Mouse (Mus musculus) midbrain, embryonic 14.5 days (tissue): ENCODE measurements around the gene Ucma. TPM values are rescaled to one million over a fixed set of nuclear protein-coding genes. Genes with fewer than 3 reads are reported as not detected.

Source experiments
- ATAC-seq: fragments of 200-750 bp; cut with Nextera tagmentation; 2 replicates; pipeline ENCODE4 v1.8.0; 2017; ENCODE audit warnings: moderate number of reproducible peaks, moderate library complexity; ENCODE audit not compliant: low FRiP score, low TSS enrichment
- DNase-seq: peaks from one replicate; pipeline ENCODE4 v3.0.0-alpha.2; 2015
- H3K27ac ChIP-seq: fragments of 300-500 bp; sonication (generic); replicated peaks from 2 replicates; pipeline ENCODE4 v1.5.1; 2014; ENCODE audit warnings: mild to moderate bottlenecking, low read depth, low read length, moderate library complexity
- H3K27me3 ChIP-seq: fragments of 300-500 bp; sonication (generic); 2 replicates; pipeline ENCODE4 v1.6.1; 2014; ENCODE audit warnings: low read length, control low read depth, mixed read lengths; ENCODE audit not compliant: control insufficient read depth, insufficient read depth
- H3K36me3 ChIP-seq: fragments of 300-500 bp; sonication (generic); 2 replicates; pipeline ENCODE4 v1.6.1; 2014; ENCODE audit warnings: low read length, control low read depth; ENCODE audit not compliant: control insufficient read depth, insufficient read depth
- H3K4me1 ChIP-seq: fragments of 300-500 bp; sonication (generic); 2 replicates; pipeline ENCODE4 v1.6.1; 2014; ENCODE audit warnings: mild to moderate bottlenecking, antibody characterized with exemption, low read length, control low read depth; ENCODE audit not compliant: control insufficient read depth, insufficient read depth
- H3K4me2 ChIP-seq: fragments of 300-500 bp; sonication (generic); 2 replicates; pipeline ENCODE4 v1.6.1; 2014; ENCODE audit warnings: mild to moderate bottlenecking, low read length, moderate library complexity
- H3K4me3 ChIP-seq: fragments of 300-500 bp; sonication (generic); replicated peaks from 2 replicates; pipeline ENCODE4 v1.5.1; 2014; ENCODE audit warnings: low read depth, low read length
- H3K9ac ChIP-seq: fragments of 300-500 bp; sonication (generic); replicated peaks from 2 replicates; pipeline ENCODE4 v1.6.1; 2014; ENCODE audit warnings: mild to moderate bottlenecking, low read length, moderate library complexity
- H3K9me3 ChIP-seq: fragments of 300-500 bp; sonication (generic); 2 replicates; pipeline ENCODE4 v1.6.1; 2016; ENCODE audit warnings: low read length, control low read depth, mixed read lengths; ENCODE audit not compliant: control insufficient read depth
- WGBS: fragments of 180-500 bp; shearing (Covaris S2); extraction: QIAGEN DNeasy Blood & Tissue Kit; methylation state at CpG from one replicate; pipeline ENCODE4 v1.1.7; 2014; 5-methylcytosine and 5-hydroxymethylcytosine counted together
- polyA plus RNA-seq: library from polyadenylated mRNA; unstranded; fragments of >200 nt; fragmentation: Nextera tagmentation; extraction: Ambion mirVana; gene quantifications from 2 replicates; pipeline ENCODE4 v1.2.1, GENCODE M21; 2014

Ucma gene
- polyA plus RNA-seq, 1 experiment from 2014 or later, result 0.71 TPM

DNA sequence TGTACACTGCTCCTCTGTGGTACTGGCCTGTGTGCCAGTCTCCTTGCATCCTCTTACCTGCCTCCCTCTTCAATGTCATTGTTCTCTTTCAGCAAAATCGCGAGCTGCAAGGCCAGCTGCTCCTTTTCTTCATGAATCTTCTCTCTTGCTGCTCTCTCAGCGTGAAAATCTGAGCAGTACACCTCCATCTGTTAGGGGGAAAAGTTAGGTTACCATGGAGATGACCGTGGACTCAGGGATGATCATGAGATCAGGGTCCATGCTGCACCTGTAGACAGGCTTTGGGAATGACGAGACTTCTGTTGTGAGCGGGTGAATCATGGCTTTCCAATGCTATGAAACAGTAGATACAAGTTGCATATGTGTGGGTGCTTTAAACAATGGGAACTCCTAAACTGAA, 51.1 kb downstream of the Ucma start:
- Histone ChIP-seq H3K27me3 (no peaks in the 10 kb centered on the region), H3K4me1 (no peaks in the 10 kb centered on the region), H3K27ac (no peak overlapping the region), H3K4me2 (no peak overlapping the region), H3K4me3 (no peak overlapping the region), H3K36me3 (no peaks in the 10 kb centered on the region), H3K9me3 (no peaks in the 10 kb centered on the region), H3K9ac (no peak overlapping the region)
- 57% methylated on average over 6 of the region's 6 CpGs for WGBS
- no peak for ATAC-seq
- DNase-seq, result no peak

DNA sequence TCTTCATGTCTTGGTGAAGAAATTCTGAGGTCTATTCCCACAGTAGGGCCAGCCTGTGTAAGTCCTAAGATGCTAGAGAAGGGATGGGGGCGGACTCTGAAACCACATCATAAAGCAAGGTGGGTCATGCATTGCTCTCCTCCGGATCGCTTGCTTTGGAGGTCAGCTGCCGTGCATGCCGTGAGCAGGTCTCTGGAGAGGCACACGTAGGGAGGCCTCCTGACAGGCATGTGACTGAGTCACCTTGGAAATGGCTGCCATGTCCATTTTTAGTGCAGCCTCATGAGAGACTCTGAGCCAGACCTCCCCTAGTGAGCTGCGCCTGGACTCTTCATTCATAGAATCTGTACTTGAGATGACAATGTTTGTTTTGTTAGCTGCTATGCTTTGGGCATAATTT, 52.1 kb downstream of the Ucma start:
- H3K27ac ChIP-seq, result no peak overlapping the region
- no peaks in the 10 kb centered on the region for H3K36me3 ChIP-seq
- H3K9me3 ChIP-seq, result no peaks in the 10 kb centered on the region
- no peak overlapping the region for H3K4me3 ChIP-seq
- 89% methylated on average over 7 of the region's 7 CpGs for WGBS
- no peak overlapping the region for H3K9ac ChIP-seq
- H3K27me3 ChIP-seq, result no peaks in the 10 kb centered on the region
- no peak for DNase-seq
- ATAC-seq, result no peak
- H3K4me1 ChIP-seq, result no peaks in the 10 kb centered on the region
- no peak overlapping the region for H3K4me2 ChIP-seq

DNA sequence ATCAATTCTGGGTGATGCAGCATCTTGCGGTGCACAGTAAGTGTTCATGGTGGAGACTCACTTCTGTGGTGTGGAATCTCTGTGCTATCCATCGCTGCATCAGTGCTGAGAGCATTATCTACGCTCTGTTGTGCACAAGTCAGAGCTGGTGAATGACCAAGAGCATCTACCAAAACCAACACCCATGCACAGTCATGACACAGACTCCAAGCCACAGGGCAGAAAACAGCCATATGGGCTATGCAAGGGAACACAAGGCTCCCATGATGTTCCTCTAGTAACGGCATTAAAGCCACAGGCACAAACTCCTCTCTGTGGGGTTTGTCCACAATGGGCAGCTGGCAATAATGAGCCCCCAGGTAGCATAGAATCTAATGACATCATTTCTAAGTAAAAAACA, 53.9 kb downstream of the Ucma start:
- H3K4me3 ChIP-seq, result no peak overlapping the region
- WGBS, result 85% methylated on average over 4 of the region's 4 CpGs

DNA sequence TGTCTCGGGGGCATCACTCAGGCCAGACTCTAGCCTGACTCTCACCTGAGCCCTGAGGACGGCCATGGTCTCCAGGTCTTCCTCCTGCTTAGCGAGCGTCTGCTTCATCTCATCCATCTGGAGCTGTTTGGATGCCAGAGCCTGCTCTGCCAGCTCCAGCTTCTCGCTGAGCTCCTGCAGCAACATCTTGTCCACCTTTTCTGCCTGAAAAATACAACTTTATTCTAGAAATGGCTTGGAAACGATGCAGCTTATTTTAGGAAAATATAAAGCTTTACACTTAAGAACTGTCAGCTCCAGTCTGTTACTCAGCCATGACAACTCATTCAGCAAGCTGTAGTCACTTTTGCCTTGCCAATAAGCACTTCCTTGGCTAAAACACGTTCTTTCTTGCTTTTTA, 55.3 kb downstream of the Ucma start:
- WGBS, result 84% methylated on average over 7 of the region's 7 CpGs

More for the DNA sequence above, 53.9 kb downstream of the Ucma start:
- Histone ChIP-seq H3K27me3 (no peaks in the 10 kb centered on the region), H3K4me1 (no peaks in the 10 kb centered on the region), H3K36me3 (no peaks in the 10 kb centered on the region), H3K9ac (no peak overlapping the region), H3K9me3 (no peaks in the 10 kb centered on the region), H3K4me2 (no peak overlapping the region), H3K27ac (no peak overlapping the region)
- ATAC-seq (no peak), DNase-seq (no peak)

DNA sequence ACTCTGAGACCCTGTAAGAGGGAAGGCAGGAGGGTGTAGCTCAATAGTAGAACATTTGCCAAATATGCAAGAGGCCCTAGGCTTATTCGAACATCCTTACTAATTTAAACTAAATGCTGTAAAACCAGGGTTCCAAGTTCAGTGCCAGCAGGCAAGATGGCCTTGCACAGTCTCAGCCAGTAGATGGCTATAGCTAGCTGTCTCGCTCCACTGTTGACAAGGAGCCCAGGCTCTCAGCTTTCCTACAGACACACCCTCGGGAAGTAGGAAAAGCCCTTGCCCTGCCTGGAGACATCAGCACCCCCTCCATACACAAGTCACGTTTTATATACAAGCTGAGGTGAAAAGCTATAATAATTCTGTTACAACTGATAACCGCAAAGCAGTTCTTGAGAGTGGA, 56.7 kb downstream of the Ucma start:
- Histone ChIP-seq H3K4me2 (no peak overlapping the region), H3K27ac (no peak overlapping the region), H3K9ac (no peak overlapping the region), H3K27me3 (no peaks in the 10 kb centered on the region), H3K9me3 (no peaks in the 10 kb centered on the region), H3K4me3 (no peak overlapping the region), H3K36me3 (no peaks in the 10 kb centered on the region), H3K4me1 (no peaks in the 10 kb centered on the region)
- WGBS, result 79% methylated on average over 5 of the region's 5 CpGs
- no peak for DNase-seq
- ATAC-seq, result no peak

More for the DNA sequence above, 55.3 kb downstream of the Ucma start:
- Histone ChIP-seq H3K36me3 (no peaks in the 10 kb centered on the region), H3K27me3 (no peaks in the 10 kb centered on the region), H3K4me2 (no peak overlapping the region), H3K9ac (no peak overlapping the region), H3K27ac (no peak overlapping the region), H3K4me1 (no peaks in the 10 kb centered on the region), H3K4me3 (no peak overlapping the region), H3K9me3 (no peaks in the 10 kb centered on the region)
- ATAC-seq, result no peak
- no peak for DNase-seq

DNA sequence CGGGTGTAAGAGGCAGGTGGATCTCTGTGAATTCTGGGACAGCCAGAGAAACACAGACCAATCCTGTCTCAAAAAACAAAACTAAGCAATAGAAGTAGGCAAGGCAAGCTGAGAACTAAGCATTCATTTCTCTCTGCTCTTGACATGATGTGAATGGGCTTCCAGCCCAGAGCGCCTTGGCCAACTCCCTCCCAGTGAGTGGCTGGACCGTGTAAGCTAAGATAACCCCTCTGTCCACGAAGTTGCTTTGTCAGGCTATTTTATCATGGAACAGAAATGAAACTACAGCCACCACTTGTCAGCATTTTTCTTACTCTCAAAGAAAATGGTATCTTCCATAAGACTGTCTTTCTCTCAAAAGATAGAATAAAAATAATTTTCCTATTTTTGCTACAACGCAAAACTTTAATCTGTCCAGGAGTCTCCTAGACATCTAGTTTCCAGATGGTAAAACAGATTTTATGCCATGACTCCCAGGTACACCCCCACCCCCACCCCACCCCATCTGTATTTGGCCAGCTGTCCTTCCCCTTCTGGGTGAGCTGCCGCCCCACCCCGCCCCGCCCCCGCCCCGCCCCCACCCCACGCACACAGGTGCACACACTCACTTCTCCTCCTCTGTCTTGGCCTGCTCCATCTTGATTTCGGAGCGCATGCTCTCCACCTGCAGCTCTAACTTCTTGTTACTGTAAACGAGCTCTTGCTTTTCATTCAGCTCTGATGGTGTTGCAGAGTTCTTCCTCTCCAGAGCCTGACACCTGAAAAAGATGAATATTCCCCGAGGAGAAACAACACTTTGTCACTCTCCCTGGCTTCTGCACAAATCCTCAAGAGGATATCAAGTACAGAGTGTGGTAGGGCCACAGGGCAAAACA, 57.9 kb downstream of the Ucma start:
- no peaks in the 10 kb centered on the region for H3K4me1 ChIP-seq
- no peak overlapping the region for H3K4me3 ChIP-seq
- ATAC-seq (no peak), DNase-seq (no peak)
- no peaks in the 10 kb centered on the region for H3K27me3 ChIP-seq
- H3K36me3 ChIP-seq, result no peaks in the 10 kb centered on the region
- H3K4me2 ChIP-seq, result no peak overlapping the region
- no peaks in the 10 kb centered on the region for H3K9me3 ChIP-seq
- no peak overlapping the region for H3K27ac ChIP-seq
- 72% methylated on average over 14 of the region's 15 CpGs for WGBS
- no peak overlapping the region for H3K9ac ChIP-seq

DNA sequence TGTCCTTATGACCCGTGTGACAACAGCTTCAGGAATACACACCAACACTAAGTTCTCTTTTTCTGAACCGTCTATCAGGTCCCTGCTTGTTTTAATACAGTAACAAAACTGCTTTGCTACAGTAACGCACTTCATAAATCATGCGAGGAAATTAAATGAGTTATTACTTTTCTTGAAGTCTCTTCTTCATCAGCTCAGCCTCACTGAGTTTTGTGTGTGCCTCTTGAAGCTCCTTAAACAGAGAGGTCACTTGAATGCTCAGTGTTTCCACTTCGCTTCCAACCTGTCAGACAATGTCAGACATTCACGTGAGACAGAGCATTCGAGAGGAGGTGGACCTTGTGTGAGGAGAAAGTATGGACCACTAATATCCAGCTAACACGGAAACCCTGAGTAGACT, 58.9 kb downstream of the Ucma start:
- WGBS, result 87% methylated on average over 8 of the region's 8 CpGs
- no peak for ATAC-seq
- Histone ChIP-seq H3K27ac (no peak overlapping the region), H3K9ac (no peak overlapping the region), H3K36me3 (no peaks in the 10 kb centered on the region), H3K4me1 (no peaks in the 10 kb centered on the region), H3K4me2 (no peak overlapping the region), H3K27me3 (no peaks in the 10 kb centered on the region), H3K4me3 (no peak overlapping the region), H3K9me3 (no peaks in the 10 kb centered on the region)
- no peak for DNase-seq

DNA sequence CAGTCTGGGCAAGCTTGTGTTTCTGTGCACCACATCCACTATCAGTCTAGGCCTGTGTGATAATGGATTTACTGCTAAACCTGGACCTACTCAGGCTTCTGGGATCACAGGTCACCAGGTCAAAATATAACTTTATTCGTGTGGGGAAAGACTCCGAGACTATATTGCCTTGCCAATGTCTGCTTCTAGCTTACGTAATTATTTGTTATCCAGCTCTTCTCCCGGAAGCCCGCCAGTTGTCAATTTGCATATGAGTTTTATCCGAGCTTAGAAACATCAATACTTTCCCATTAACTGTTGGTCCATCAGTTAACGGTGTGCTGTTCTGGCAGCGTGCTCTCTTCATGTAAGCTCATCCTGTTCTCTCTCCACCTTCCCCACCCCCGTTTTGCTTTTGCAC, 59.3 kb downstream of the Ucma start:
- Histone ChIP-seq H3K36me3 (no peaks in the 10 kb centered on the region), H3K27me3 (no peaks in the 10 kb centered on the region), H3K4me3 (no peak overlapping the region), H3K9me3 (no peaks in the 10 kb centered on the region), H3K4me2 (no peak overlapping the region), H3K4me1 (no peaks in the 10 kb centered on the region), H3K9ac (no peak overlapping the region), H3K27ac (no peak overlapping the region)
- no peak for ATAC-seq
- DNase-seq, result no peak
- WGBS, result 84% methylated on average over 9 of the region's 9 CpGs
